In the genomic region with DNA sequence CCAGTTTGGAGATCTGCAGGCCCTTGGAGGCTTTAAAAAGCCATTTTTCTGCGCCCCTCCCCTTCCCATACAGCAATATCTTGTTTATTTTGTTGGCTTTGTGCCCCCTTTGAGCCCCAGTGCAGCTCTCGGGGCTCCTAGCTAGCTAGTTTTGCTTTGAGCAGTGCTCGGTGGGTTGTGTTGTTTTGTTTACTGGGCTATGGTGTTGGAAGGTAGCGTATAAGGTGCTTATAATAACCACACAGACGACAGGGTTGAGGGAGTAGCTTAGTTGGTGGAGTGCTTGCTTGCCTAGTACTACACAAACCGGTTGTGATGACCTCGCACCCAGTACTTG, we compare ENCODE assay signal across 8 mouse cellular contexts. TPM values are rescaled to one million over a fixed set of nuclear protein-coding genes. Genes with fewer than 3 reads are reported as not detected.
DNase-seq lines count a peak whose midpoint lies in the region; ATAC-seq and TF ChIP-seq lines count a peak whose summit lies in the region.

No protein-coding gene starts in this region.

- H3K9me3 ChIP-seq in liver, embryonic 12.5 days (replicated peaks): no peaks in the 10 kb centered on the region
- H3K9me3 ChIP-seq in stomach, postnatal 0 days (ENCODE audit: control insufficient read depth, low read length): no peaks in the 10 kb centered on the region

- H3K9ac ChIP-seq in liver, embryonic 12.5 days: peak overlapping the region; percentile 85
- H3K9ac ChIP-seq in stomach, postnatal 0 days (ENCODE audit: low read length): peak overlapping the region; percentile 92

- H3K27me3 ChIP-seq in C2C12 (ENCODE audit: control insufficient read depth, insufficient read depth, insufficient read length): no peaks in the 10 kb centered on the region
- H3K27me3 ChIP-seq in liver, embryonic 12.5 days (replicated peaks): no peaks in the 10 kb centered on the region
- no peaks in the 10 kb centered on the region for H3K27me3 ChIP-seq in stomach, postnatal 0 days (ENCODE audit: control insufficient read depth, insufficient read depth, low read length)

- H3K79me3 ChIP-seq in C2C12 (ENCODE audit: low read depth): peaks cover 47% of the 10 kb centered on the region

- no peak for TF ChIP-seq CTCF in C2C12 (IDR thresholded peaks at IDR 0.05; ENCODE audit: control insufficient read depth, insufficient read depth, insufficient read length)
- no peak for TF ChIP-seq CTCF in stomach, postnatal 0 days (IDR thresholded peaks at IDR 0.05; ENCODE audit: low read depth)

- H3K4me3 ChIP-seq in C2C12 (ENCODE audit: insufficient read depth, poor library complexity, severe bottlenecking): peak overlapping the region; percentile 96
- H3K4me3 ChIP-seq in liver, embryonic 12.5 days: peak overlapping the region; percentile 77
- H3K4me3 ChIP-seq in stomach, postnatal 0 days (ENCODE audit: low read depth, low read length): peak overlapping the region; percentile 83

- DNase-seq in embryo, embryonic 10.5 days (ENCODE audit: low spot score): peak; percentile 49
- DNase-seq in embryo, embryonic 9.5 days (ENCODE audit: extremely low spot score): no peak
- DNase-seq in stomach, postnatal 0 days (ENCODE audit: low spot score): no peak
- DNase-seq in urinary bladder, postnatal 36 days (ENCODE audit: low spot score in 2 of 2): no peak
- no peak for DNase-seq in ovary, postnatal 14 days (ENCODE audit: low spot score)

- ATAC-seq in erythroid progenitor cell, adult 5-6 weeks (replicated peaks; ENCODE audit: low FRiP score, poor library complexity, severe bottlenecking): peak; percentile 8; the same call in 1 of the 2 replicates
- no peak for ATAC-seq in liver, embryonic 12.5 days
- ATAC-seq in stomach, postnatal 0 days (ENCODE audit: low FRiP score, low TSS enrichment): no peak

- H3K4me1 ChIP-seq in liver, embryonic 12.5 days: peaks cover 59% of the 10 kb centered on the region
- no peaks in the 10 kb centered on the region for H3K4me1 ChIP-seq in stomach, postnatal 0 days (replicated peaks; ENCODE audit: control insufficient read depth, insufficient read depth)

- H3K27ac ChIP-seq in liver, embryonic 12.5 days: peak overlapping the region; percentile 70
- no peak overlapping the region; the same call in 1 of the 2 replicates for H3K27ac ChIP-seq in stomach, postnatal 0 days (replicated peaks)

- 8% methylated on average over 7 of the region's 7 CpGs for WGBS in liver, embryonic 12.5 days (ENCODE audit: insufficient replicate concordance)
- 10% methylated on average over 7 of the region's 7 CpGs for WGBS in stomach, postnatal 0 days

- TF ChIP-seq EP300 in stomach, postnatal 0 days (optimal IDR thresholded peaks at IDR 0.05): no peak

- peak overlapping the region; percentile 100 for H3ac ChIP-seq in C2C12 (ENCODE audit: control insufficient read depth, insufficient read length, low read depth)

- peak overlapping the region; percentile 86 for H3K4me2 ChIP-seq in liver, embryonic 12.5 days
- H3K4me2 ChIP-seq in stomach, postnatal 0 days (replicated peaks; ENCODE audit: low read depth): peak overlapping the region; percentile 60

- peaks cover 56% of the 10 kb centered on the region for H3K79me2 ChIP-seq in C2C12 (ENCODE audit: control insufficient read depth, insufficient read depth)

- peaks cover 28% of the 10 kb centered on the region for H3K36me3 ChIP-seq in C2C12 (ENCODE audit: control insufficient read depth, insufficient read depth)
- peaks cover 29% of the 10 kb centered on the region for H3K36me3 ChIP-seq in liver, embryonic 12.5 days
- H3K36me3 ChIP-seq in stomach, postnatal 0 days (ENCODE audit: control insufficient read depth, insufficient read depth, low read length): 0 out of 2 replicates have a peak, but pooled peaks cover 2% of the 10 kb centered on the region

TF ChIP-seq in C2C12, 6 proteins besides CTCF, POLR2A, EP300 and RAD21:
- no peak for TF ChIP-seq MYOD1 (IDR thresholded peaks at IDR 0.05; ENCODE audit: control insufficient read depth, insufficient read length, low read depth)
- no peak for TF ChIP-seq MYOG (IDR thresholded peaks at IDR 0.05; ENCODE audit: control insufficient read depth, extremely low read depth, insufficient read length)
- TF ChIP-seq CEBPB (IDR thresholded peaks at IDR 0.05; ENCODE audit: low read depth): no peak
- no peak for TF ChIP-seq USF1 (IDR thresholded peaks at IDR 0.05; ENCODE audit: low read depth)
- no peak for TF ChIP-seq FOSL1 (IDR thresholded peaks at IDR 0.05; ENCODE audit: insufficient read depth, low read length, poor library complexity, severe bottlenecking)
- TF ChIP-seq MAX (IDR thresholded peaks at IDR 0.05): no peak
TF ChIP-seq in C2C12: peak in this region for 0.

RNA-seq across cellular contexts. Expression of a gene that starts 0.6 kb away (rescaled TPM):
- polyA plus RNA-seq in C2C12 (2012; fragmentation: generic; extraction: Trizol): 6.7 TPM
- 10.1 and 12.3 TPM in 2 replicates for total RNA-seq in erythroid progenitor cell, adult 5-6 weeks (2015; ENCODE audit: low replicate concordance)
- total RNA-seq in erythroid progenitor cell, adult 5-6 weeks (2017; ENCODE audit: low replicate concordance): 3.0 and 3.7 TPM in 2 replicates
- polyA plus RNA-seq in liver, embryonic 12.5 days (2016; fragmentation: Nextera tagmentation; extraction: Ambion mirVana): 17.5 and 21.0 TPM in 2 replicates
- 5.7 and 6.1 TPM in 2 replicates for polyA plus RNA-seq in stomach, postnatal 0 days (2015; fragmentation: Nextera tagmentation; extraction: Ambion mirVana)
